Mouse (Mus musculus): ENCODE data around the gene Pou2f1. TPM values are rescaled to one million over a fixed set of nuclear protein-coding genes. Genes with fewer than 3 reads are reported as not detected.

The Pou2f1 gene
- total RNA-seq, 2 experiments from 2014 or later: 25.2 to 25.5 TPM

DNA sequence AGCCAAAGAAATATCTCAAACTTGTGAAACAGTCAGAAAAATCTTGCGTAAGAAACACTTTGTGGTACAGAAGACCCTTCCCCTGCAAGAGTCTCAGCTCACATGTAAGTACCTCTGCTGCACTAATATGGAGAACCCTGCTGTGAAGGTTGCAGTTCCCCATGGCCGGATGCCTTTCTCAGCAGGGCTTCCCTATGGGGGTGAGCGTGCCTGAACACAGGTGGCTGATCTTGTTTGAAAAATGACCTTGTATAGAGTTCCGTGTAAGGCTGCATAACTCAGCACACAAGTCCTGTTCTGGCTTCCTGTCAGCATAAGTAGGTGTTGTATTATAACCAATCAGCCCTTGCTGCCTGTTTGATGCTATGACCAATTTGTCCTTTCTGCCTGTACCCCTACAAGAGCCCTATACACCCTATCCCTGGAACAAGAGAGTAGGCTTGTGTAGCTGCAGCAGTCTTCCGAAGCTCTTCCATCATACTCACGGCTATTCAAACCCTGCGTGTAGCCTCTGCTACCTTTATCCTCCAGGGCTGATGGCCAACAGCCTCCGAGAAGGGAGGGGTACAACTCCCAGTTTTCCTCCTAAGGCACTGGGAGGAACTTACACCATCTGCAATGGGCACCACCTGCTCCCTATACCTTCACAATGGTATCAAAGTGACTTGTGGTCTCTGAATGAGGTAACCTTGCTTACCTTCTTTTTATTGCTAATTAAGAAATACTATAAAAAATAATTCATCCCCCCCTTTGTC, 120.2 kb downstream of the Pou2f1 start:
- no peak for DNase-seq (ENCODE audit: low spot score in 2 of 2)

DNA sequence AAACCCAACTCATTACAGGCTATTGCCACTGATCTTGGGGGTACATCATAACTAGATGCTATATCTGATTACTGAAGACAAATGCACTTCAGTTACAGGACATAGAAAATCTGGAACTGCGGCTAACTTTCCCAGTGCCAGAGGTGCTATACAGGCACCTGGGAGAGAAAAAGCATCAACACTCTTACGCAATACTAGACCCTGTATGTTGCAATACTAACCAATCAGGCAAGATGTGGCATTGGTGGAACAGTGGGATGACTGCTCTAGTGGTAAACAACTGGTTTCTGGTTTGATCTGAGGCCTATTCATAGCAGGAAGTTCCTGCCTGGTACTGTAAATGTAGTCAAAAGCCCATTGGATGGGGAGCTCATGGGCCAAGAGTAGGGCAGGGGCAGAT, 123.7 kb downstream of the Pou2f1 start:
- no peak for DNase-seq (ENCODE audit: low spot score in 2 of 2)

GRCm38 (mm10) chr1:165875520-165876284, 126.8 kb downstream of the Pou2f1 start:
- DNase-seq (ENCODE audit: low spot score in 2 of 2): no peak

- no peak for DNase-seq (ENCODE audit: low spot score in 2 of 2)
Observed at GRCm38 (mm10) chr1:165874645-165875044, 127.8 kb downstream of the Pou2f1 start.

DNA sequence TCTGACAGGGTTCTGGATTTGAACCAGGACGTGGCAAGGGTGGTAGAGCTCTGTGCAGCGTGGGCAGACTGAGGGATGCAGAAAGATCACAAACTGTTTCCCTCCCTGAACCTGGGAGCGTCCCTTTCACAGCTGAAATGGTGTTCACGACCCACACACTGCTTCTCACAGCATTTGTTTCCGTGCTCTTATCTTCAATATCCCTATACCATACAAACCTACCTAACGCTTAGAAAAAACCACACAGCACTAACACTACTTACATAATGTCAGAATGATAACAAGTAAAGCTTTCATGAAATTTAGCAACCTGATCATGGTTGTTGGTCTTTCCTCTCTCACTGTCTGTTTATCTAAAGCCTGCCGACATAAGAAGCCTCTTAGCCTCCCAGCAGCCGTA, 133.8 kb downstream of the Pou2f1 start:
- no peak for DNase-seq (ENCODE audit: low spot score in 2 of 2)

DNA sequence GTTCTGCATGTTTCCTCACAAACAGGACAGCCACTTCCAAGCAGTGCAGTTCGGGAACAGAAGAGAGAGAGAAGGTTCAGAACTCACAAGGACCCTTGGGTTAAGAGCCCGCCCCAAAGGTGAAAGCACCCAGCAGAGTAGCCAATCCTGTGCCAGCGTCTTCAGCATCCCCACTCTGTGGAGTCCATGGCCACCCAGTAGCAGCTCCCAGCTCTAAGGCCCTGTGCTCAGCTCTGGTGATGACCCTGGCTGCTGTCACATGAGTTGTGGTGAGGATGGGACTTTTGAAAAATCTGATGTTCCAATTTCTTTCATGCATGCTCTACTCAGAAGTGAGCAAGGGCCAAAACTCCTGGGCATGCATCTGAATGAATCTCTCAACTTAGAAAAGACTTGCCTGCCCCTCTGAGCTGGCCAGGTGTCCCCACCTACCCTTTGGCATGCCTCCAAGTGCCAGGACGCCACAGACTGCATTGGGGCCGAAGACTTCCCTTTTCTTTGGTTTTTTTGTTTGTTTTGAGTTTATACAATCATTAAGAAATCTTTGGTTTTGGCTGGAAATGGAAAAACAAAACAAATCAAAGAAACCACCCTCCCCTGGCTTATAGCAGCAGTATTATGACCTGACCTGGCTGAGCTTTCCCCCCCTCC, 135.7 kb downstream of the Pou2f1 start:
- DNase-seq (ENCODE audit: low spot score in 2 of 2): no peak

GRCm38 (mm10) chr1:165864864-165865795, 137.3 kb downstream of the Pou2f1 start:
- no peak for DNase-seq (ENCODE audit: low spot score in 2 of 2)

DNA sequence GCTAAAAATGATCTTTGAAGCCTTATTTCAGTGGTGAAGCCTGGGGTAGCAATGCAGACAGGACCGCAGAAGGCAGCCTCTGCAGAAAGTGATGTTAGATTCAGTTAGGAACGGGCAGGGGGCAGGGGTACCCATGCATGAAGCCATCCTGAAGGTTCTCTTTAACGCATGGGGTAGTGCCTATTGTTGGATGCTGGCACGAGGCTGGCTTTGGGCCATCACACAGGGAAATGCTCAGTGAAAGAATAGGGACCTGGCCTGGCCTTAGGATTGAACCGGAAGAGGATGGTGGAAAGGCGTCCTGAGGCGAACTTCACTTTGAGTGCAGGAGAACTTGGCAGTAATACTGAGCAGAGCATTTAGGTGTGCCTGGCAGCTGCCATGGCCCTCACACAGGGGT, 140.4 kb downstream of the Pou2f1 start:
- DNase-seq (ENCODE audit: low spot score in 2 of 2): peak in 1 of 2 experiments; percentile 0

DNA sequence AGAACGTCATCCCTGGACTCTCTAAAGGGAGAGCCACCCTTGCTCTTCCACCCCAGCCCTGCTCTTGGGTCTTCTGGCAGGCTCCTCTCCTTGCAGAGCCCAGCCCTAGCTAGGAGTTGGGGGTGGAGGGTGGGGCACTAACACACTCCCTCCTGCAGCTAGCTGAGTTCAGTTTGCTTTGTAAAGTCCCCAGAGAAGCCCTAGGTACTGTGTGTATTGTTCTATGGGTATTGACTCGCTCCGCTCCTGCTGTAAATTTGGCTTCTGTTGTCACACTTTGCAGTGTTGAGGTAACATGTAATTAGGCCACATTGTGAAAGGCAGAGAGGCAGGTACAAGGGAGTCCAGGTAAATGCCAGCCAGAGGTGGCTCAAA, 141.3 kb downstream of the Pou2f1 start:
- no peak for DNase-seq (ENCODE audit: low spot score in 2 of 2)

DNA sequence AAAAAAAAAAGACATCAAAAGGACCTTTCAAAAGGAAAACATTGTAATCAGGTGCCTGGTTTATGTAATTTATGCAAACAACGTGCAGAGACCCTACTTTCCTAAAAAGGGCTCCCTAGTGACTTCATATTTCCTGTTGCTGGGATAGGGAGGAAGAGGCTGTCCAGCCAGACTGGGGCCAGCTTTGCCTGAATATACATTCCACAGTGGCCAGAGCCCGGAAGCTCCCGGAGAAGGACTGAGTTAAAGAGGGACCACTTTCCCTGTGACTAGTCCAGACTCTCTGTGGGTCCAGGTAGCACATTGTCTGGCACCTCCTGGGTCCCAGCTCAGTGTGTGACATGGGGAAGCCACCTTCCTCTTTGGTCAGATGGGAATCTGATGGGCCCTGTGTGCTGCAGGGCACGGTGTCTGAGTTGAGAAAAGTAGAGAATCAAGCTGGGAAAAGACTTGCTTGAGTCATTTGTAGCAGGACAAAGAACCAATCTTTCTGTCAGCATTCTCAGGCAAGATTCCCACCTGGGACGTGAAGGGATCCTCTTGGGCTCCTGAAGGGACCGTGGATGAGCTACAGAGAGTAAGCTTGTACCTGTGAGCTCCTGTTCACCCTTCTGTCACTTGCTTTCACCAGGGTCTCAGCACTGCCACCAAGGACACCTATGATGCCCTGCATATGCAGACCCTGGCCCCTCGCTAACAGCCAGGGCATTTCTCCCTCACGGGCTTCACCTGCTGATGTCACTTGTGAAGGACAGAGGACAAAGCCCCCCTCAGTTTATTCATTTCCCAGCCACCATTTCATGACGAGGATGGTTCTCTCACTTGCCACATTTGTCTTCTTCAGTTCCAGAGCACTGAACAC, 141.9 kb downstream of the Pou2f1 start:
- DNase-seq (ENCODE audit: low spot score in 2 of 2): peak in 1 of 2 experiments; percentile 3

DNA sequence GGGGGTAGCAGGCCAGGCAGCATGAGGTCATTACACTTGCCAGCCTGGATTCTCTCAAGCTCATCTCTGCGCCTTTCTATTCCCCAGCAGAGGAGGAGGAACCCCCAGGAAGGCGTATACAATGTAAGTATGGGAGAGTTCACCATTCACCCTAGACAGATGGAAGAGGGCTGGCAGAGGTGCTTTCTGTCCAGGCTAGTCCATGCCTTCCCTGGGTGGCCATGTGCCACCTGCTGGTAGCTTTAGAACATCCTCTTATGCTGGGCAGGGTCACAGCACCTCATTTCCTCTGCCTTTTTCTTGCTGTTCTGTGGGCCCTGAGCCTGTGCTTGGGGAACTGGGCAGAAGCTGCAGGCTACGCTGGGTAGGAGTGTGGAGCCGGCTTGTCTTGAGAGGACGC, 144.1 kb downstream of the Pou2f1 start:
- peak in 1 of 2 experiments; percentile 2 for DNase-seq (ENCODE audit: low spot score in 2 of 2)

DNA sequence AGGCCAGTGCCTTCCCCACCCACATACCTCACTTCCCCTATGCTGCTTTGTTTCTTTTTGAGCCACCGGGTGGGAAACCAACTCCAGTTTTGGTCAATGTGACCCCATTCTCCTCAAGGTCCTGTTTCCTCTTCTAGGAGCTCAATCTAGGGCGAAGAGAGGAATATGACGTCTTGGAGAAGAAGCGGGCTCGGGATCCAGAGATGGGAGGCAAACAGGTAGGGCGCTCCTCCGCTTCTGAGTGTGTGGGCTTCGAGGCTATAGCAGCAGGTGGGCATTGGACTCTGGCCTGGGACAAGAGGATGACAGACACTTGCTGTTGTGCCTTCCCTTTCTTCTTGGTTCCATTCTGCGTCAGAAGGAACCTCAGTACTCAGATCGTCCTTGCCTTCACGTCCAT, 145.2 kb downstream of the Pou2f1 start:
- no peak for DNase-seq (ENCODE audit: low spot score in 2 of 2)

DNA sequence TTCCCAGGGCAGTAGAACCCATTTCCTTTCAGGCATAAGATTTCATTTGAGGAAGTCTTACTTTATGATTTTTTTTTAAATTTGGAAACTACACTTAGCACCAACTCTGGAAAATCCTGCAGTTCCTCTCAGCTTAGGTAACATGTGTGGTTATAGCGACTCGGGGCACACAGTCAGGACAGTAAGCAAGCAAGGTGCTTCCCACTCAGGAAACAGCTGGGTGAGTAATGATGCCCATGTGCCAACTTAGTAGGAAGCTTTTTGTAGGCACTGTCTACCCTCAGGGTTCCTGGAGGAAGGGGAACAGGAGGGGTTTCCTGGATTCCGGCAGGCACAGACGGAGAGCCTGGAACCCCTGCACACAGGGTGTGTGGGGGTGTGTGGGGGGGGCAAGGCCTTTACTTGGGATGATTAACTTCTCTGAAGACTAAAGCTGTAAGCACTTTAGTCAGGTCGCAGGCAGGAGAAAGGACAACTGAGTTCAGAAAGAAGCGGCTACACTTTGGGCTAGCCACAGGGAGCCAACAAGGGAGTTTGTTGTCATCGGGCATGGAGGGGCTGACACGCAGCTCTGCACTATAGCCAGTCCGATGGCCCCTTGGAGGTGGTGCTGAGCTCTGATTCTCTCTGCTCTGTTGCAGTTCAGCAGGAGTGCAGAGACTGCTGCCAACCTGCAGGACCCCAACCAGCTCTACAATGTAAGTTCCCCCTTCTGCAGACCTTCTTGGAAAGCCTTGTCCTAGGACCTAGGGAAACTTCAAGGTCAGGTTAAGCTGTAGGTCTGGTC, 146.5 kb downstream of the Pou2f1 start:
- peak in 1 of 2 experiments; percentile 1 for DNase-seq (ENCODE audit: low spot score in 2 of 2)

DNA sequence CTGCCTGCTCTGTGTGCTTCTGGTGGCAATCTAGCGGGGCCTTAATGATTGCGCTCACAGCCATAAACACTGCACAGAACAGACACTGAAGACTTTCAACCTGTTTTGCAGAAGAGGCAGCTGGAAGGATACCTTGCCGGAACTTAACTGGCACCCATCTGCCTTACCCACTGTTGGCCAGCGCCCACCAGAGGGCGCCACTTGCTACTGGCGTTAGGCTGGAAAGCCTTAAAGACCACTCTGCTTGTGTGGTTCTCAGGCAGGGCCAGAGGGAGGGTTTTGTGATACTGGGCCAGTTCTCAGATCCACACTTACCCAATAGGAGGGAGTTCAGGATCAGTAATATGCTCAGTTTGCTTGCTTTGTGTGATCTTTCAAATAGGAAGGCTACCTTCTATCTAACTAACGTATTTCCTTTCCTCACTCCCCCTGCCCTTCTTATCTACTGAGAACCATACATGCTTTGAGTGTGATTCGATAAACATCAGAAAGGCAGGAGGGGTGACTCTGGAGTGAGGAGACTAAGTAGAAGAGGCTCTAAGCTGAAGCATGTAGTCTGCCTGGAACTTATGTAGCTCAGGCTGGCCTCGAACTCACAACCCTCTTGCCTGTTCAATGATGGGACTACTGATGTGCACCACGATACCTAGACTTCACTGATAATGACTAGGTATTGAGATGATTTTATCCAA, 148.6 kb downstream of the Pou2f1 start:
- peak; percentile 41 to 45 for DNase-seq (ENCODE audit: low spot score in 2 of 2)

GRCm38 (mm10) chr1:165853131-165853721, 149.3 kb downstream of the Pou2f1 start:
- DNase-seq (ENCODE audit: low spot score in 2 of 2): peak in 1 of 2 experiments; percentile 2

DNA sequence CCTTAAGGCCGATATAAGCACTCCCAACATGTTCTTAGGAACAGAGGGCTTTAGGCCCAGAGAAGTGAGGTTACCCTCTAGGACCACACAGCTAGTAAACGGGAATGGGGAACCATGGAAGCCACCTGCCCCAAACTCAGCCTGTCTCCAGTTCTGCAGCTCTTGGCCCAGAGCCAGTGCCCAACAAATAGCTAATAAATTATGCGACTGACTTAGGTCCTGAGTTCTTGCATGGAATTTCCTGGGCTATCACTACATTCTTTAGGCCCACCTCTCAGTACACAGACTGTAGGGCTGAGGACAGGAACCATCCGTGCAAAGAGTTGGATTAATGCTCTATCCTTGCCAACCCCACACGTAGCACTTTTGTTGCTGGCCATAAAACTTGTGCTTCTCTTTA, 150.3 kb downstream of the Pou2f1 start:
- no peak for DNase-seq (ENCODE audit: low spot score in 2 of 2)

DNA sequence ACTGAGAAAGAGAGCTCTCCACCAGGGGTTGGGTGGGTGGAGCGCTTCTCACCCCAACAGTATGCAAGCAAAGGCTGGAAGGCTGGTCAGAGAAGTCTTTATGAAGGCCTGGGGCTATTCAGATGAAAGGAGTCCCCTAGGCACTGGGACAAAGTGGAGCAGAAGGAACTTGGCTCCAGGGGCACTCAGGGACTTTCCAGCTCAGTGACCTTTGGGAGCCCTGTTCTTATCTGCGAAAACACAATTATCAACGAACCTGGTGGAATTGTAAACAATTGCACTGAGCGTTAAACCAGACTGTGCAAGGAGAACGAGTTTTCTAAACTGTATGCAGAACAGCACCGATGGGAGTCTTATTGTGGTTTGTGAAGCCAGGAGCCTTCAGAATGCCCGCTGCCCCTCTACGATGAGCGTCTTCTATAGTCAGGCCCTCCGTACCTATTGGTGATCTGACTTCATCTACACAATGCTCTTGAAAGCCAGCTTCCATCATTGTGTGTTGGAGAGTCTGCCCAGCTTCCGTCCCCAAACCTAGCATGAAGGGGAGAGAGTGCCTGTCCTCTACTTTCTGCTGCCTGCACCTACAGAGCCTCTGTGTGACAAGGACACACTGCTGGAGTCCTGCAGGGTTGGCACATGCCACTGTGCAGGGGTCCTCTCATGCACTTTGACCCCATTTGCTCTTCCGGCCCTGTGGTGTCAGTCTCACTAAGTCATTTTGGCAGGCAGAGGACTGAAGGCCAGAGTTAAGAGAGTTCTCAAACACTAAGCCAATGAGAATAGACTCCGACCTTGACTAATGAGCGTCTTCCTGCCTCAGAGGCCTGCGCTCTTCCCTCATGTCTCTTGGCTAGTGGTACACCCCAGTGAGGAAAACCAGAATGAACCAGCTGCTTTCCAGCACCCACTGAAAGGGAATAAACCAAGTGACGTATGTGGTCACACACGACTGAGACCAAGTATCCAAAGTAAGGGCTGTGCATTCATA, 152.7 kb downstream of the Pou2f1 start:
- DNase-seq (ENCODE audit: low spot score in 2 of 2): no peak

Measured in adrenal gland, postnatal 4 days (tissue).